In genomic region chr6:31412487-31412886, GRCm38 (mm10) we compare ENCODE assay signal across 9 mouse cellular contexts. TPM values are rescaled to one million over a fixed set of nuclear protein-coding genes. Genes with fewer than 3 reads are reported as not detected.
DNase-seq lines count a peak whose midpoint lies in the region; ATAC-seq and TF ChIP-seq lines count a peak whose summit lies in the region.
"Had no signal": no experiment of that assay in that cellular context is flagged by ENCODE, and none has a peak within 500 bp of the region (broad histone marks: within the 10 kb centered on the region; RNA-seq: fewer than 3 reads in every experiment).

No protein-coding gene starts in this region.

- DNase-seq in layer of hippocampus, adult 9-11 months, result peak; percentile 20
- DNase-seq in layer of hippocampus, postnatal 10 days (ENCODE audit: low spot score in 2 of 2), result no peak
- DNase-seq in Patski (ENCODE audit: low read depth, low spot score), result no peak
- DNase-seq in induced T-regulatory cell, adult 2 months (ENCODE audit: low read depth), result peak; percentile 61
- DNase-seq in frontal cortex, postnatal 25 days (ENCODE audit: low spot score in 2 of 2), result no peak
- DNase-seq in layer of hippocampus, postnatal 14 days (ENCODE audit: low spot score in 2 of 2), result no peak
- DNase-seq in right cerebral cortex, postnatal 36 days (ENCODE audit: low spot score in 2 of 2), result no peak
- DNase-seq: adrenal gland, postnatal 36 days had no signal

- POLR2A ChIA-PET in Patski (lab: Charles Lee), result no interaction called here

- no peak for ATAC-seq in Patski
- peak; percentile 80 for ATAC-seq in monocyte, adult 5-6 weeks (replicated peaks; ENCODE audit: insufficient number of reproducible peaks, low FRiP score, low TSS enrichment, poor library complexity, severe bottlenecking)

- TF ChIP-seq CTCF in Patski (IDR thresholded peaks at IDR 0.05), result peak; percentile 42

- no peaks in the 10 kb centered on the region for H3K27me3 ChIP-seq in Patski

- in situ Hi-C loops in Patski (cut with MboI; ENCODE audit: low pct_unique_long_range_greater_than_20kb), result no loop called here

- CTCF ChIA-PET in Patski (lab: Charles Lee), result no interaction called here

RNA-seq across cellular contexts. Expression of gene Mkln1, which starts 14.0 kb away (rescaled TPM):
- 100 to 1,000 TPM; 119 to 127 TPM for total RNA-seq in layer of hippocampus, postnatal 10 days (2021)
- polyA plus RNA-seq in Patski (2021), result 165 TPM
- total RNA-seq in monocyte, adult 5-6 weeks (2017), result 201 to 306 TPM (median 209 TPM) in 3 replicates
- total RNA-seq in layer of hippocampus, postnatal 14 days (2021), result 100 to 1,000 TPM; 127 to 139 TPM

Comparison
In these comparisons a context has a peak if more than half of its experiments do, and no peak if none do; other contexts are left out.
1. DNase-seq: peak in layer of hippocampus, adult 9-11 months (single experiment) and induced T-regulatory cell, adult 2 months (single experiment); none in layer of hippocampus, postnatal 10 days (0 of 2), Patski (single experiment), frontal cortex, postnatal 25 days (0 of 2), layer of hippocampus, postnatal 14 days (0 of 2) and right cerebral cortex, postnatal 36 days (0 of 2).